Mouse (Mus musculus) cerebellum, postnatal 36 days (tissue): ENCODE results near the gene Cdc73.
"Not testable (repeated sequence)": the region's sequence is repeated elsewhere in the genome, so short reads cannot be mapped to it uniquely, and the experiment has no call there.

Source experiments
- DNase-seq, 2 experiments: peaks; one replicate each; pipeline ENCODE4 v3.0.0; 2021 to 2022; ENCODE audit warnings: mixed read lengths in 2 of 2

Cdc73 gene

GRCm38 (mm10) chr1:143702741-143703262, at the start of gene Cdc73:
TSS of gene Cdc73 (minus strand) at chr1:143702893.
- DNase-seq, result peak; percentile 89 to 93

- DNase-seq, result no peak
Observed at GRCm38 (mm10) chr1:143745871-143746270, 43.2 kb upstream of the Cdc73 start.

- DNase-seq, result no peak
Observed at GRCm38 (mm10) chr1:143742186-143742585, 39.5 kb upstream of the Cdc73 start.

DNA sequence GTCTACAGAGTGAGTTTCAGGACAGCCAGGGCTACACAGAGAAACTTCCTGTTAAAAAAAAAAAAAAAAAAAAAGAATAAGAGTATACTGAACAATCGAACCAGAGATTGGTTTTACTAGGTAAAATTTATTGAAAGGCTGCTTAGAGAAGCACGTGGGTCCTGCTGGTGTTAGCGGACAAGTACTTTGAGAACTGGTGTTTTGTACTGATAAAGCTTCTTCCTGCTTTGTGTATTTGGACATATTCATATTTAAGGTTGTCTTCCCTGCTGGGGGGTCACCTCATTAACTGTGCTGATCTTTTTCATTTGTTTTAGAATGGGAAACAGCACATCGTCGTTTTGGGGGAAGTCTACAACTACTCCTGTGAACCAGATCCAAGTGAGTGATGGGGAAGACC, 38.6 kb upstream of the Cdc73 start:
- DNase-seq, result no peak

GRCm38 (mm10) chr1:143740581-143740980, 37.9 kb upstream of the Cdc73 start:
- peak; percentile 23 to 27 for DNase-seq

DNA sequence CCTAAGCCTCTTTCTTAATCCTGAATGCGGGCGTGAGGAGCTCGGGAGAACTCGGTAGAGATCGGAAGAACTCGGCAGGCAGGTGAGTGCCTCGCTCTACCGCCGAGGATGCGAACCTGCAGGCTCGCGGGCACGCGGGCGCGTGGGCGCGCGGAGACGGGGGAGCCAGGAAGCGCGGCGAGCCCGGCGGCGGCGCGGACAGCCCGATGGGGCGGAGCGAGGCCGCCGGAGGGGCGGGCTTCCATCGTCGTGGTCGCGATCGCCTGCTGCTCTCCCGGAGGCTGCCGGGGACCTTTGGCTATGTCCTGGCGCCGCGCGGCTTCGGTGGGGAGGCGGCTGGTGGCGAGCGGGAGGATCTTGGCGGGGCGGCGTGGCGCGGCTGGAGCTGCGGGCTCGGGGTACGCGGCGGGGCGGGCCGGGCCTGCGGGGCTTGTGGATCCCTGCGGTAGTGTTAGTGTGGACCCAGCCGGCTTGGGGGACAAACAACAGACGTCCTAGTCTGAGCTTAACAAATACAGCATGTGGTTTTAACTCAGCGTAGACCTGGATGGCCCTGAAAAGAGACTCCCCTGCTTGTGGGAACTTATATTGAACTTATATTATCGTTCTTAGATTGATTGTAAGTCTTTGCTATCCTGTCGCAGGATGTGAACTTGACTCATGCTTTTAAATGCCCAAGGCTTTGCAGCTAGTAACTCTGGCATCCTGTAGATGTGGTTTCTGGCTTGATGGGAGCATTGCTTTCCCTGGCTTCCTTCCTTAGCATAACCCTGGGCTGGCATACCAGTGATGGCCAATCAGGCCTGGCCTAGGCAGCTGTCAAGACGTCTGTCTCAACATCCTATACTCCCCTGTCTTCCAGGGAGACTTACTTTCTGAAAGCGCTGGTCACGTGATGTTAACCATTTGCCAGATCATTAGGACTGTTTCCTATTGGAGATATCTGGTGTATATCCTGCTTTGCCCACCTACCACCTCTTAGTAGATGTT, 37.0 kb upstream of the Cdc73 start:
- DNase-seq, result peak; percentile 97

DNA sequence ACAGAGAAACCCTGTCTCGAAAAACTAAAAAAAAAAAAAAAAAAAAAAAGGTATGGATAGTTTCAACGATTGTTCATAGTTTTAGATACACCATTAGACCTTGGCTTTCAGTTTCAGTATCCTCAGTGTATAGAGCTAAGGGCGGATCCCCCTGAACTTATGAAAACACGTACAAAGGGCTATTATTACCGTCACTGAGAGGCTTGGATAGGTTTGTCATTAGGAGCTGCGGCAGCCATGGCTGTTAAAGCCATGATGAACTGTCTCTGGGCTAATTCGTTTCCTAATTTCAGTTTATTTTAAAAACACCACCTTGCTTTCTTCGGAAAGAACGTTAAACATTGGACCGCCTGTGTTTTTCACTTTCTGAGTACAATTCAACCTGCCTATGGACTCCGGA, 36.1 kb upstream of the Cdc73 start:
- no peak for DNase-seq

- no peak for DNase-seq
Observed at GRCm38 (mm10) chr1:143733914-143734410, 31.3 kb upstream of the Cdc73 start.

DNA sequence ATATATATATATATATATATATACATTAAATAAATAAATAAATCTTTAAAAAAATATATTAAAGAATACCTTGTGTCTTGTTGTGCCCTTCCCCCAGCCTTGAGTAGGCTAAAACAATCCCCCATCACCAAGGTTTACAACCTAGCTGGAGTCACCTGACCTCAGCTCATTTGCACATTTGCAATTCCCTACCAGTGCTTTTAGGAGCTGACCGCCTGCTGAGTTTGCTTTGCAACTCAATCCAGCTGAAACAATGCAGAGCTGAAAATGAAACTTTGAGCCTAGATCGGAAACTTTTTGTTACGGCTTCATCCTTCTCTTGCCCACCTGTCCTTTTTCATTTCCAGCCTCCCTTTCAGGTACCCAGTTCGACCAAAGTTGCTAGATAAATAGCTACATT, 29.0 kb upstream of the Cdc73 start:
- no peak for DNase-seq

DNA sequence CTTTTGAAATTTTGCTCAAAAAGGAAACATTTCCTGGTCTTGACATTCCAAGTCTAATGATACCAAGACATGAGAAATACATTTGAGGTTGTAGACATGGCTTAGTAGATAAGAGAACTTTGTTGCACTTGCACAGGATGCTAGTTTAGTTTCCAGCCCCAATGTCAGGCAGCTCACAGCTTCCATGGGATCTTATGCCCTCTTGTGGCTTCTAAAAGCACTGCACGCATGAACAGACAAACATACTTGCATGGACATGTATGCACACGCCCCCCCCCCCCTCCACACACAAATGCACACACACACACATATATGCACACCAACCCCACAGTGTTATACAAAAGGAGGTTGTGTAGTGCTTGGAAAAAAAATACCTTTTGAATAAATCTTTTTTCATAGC, 28.2 kb upstream of the Cdc73 start:
- DNase-seq, result no peak

- DNase-seq, result no peak
Observed at GRCm38 (mm10) chr1:143727701-143728445, 25.2 kb upstream of the Cdc73 start.

DNA sequence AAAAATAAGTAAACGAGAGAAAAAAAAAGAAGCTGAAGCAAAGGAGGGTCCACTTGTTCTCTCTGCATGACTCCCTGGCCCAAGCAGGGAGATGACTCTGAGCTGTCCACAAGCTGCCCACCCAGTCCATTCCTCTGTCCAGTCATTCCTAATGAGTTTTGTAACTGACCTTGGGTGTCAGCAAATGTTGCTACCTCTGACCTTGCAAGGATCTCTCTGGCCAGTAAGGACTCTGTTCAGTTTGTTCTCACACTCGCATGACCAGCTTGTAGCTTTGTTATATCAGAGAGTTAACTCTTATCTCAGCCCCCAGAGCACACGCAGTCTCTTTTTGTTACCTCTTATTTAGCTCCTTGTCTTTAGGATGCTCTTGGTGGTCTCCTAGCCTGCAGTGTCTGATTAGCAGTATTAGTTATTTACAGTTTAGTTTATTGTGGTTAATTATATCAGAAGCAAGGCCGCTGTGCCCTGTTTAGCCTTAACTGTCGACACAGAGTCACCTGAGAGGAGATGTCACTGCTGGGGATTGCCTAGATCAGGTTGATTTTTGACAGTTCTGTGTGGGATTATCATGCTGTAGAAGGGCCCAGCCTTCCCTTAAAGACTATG, 21.9 kb upstream of the Cdc73 start:
- no peak for DNase-seq

GRCm38 (mm10) chr1:143716038-143716437, 13.3 kb upstream of the Cdc73 start, which contains the start of gene Glrx2:
TSS of gene Glrx2 (plus strand) at chr1:143716338.
- not testable (repeated sequence) for DNase-seq

DNA sequence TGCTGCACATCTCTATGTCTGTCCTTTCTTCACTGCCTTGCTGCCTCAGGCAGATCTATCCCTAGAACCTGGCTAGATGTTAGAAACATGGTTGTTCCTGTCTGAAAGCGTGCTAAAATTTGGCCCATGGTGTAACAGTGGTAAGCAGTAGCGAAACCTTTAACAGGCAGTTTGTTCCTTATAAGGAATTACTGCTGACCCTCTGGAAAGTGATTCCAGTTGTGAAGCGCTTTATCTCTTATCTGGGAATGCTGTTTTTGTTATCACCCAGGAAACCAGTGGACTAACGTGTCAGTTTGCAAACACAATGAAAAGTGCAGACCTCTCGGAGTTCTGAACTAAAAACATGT, 7.9 kb upstream of the Cdc73 start:
- DNase-seq, result no peak

DNA sequence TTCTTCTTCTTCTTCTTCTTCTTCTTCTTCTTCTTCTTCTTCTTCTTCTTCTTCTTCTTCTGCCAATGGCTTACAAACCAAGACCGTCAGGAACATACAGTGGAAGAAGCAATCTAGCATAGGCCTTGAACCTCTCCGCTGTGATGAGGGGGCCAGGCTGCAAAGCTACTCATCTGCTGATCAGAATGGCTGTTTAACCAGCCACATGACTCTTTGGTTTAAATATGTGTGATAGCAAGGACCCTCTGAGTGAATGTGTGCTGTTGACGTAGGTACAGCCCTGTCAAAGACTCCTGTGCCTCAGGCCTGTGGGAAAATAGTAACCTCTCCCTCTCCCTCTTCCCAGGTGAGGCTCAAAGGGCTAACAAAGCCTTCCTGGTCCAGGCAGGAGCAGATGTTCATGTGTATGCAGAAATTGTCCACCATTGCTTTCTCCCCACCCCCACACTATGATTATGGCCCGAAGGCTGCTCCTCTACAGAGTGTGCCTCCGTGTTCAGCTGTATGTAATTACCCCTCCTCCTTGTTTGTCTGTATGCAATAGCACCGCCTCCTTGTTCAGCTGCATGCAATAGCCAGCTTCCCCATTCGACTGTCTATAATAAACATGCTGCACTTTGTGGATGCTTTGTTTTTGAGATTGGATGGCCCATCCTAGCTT, 7.4 kb upstream of the Cdc73 start:
- DNase-seq, result no peak

DNA sequence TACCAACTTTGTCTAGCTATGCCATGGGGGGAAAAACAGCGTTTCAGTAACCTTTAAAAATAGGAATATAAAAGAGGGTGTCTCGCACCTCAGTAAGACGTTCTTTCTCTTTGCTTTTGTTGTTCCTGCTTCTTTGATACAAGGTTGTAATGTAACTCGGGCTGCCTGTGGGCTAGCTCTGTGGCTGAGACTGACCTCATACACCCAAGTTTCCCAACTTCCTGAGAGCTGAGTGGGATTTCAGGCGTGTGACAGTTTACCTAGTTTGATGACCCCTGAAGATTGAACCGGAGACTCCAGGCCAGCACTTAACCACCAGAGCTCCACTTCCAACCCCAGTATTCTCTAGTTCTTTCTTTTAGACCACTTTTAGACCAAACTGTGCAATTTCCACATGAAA, 5.7 kb upstream of the Cdc73 start:
- DNase-seq, result no peak

DNA sequence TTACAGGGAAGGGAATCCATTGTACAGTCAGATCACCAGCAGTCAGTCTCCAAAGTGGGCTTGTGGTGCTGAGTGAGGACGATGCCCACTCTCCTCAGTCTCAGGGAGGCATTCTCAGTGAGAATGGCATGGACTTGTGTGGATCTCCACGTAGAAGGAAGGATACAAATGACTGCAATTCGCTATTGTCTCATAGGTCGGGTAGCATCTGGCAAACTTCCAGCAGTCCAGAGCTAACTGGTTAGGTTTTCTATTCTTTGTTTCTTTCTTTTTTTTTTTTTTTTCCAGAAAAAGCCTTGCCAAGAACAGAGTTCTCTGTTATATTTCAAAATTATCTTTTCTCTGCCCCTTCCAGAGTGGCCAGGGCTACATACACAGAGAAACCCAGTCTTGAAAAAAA, 4.3 kb upstream of the Cdc73 start:
- no peak for DNase-seq

- DNase-seq, result peak; percentile 46 to 50
Observed at GRCm38 (mm10) chr1:143702141-143702740, 452 bp downstream of the Cdc73 start.

DNA sequence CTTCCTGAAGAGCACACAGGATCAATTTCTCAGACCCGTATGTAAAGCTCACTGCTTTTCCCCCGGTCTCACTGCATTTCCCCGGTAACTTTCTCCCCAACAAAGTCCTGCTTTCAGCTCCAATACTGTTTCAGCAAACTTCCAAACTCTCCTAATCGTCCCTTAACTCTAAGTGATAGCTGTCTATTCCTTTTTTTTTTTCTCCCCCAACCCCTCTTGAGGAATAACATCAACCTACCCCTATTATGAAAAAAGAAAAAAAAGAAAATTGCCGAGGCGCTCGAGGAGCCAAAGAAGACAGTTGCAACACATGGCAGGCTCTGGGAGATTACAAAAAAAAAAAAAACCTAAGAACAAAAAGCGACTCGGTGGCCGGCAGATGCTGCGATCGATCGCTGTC, 957 bp downstream of the Cdc73 start:
- no peak for DNase-seq

DNA sequence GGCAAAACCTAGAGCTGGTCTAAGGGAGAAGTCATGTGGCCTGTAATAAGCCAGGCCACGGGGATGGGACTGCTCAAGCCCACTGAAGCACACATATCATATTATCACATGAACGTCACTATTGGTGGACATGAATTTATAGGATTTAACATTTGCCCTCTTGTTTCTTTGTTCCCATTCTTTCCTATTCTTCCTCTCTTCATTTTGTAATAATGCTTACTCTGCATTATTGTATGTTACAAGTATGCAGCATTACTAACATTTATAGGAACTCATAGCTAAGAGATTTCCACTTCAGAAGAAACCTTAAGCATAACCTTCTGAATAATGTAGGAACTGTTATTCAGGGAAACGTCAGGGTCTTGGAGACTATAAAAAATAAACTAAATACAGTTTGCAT, 17.8 kb downstream of the Cdc73 start:
- no peak for DNase-seq

GRCm38 (mm10) chr1:143681108-143681507, 21.6 kb downstream of the Cdc73 start:
- peak; percentile 84 to 90 for DNase-seq
